Mouse (Mus musculus): ENCODE data around the gene Olfr285. TPM values are rescaled to one million over a fixed set of nuclear protein-coding genes. Genes with fewer than 3 reads are reported as not detected.

Olfr285 gene
- polyA plus RNA-seq (2015; fragmentation: Nextera tagmentation; extraction: Ambion mirVana) = not detected in 2 replicates

DNA sequence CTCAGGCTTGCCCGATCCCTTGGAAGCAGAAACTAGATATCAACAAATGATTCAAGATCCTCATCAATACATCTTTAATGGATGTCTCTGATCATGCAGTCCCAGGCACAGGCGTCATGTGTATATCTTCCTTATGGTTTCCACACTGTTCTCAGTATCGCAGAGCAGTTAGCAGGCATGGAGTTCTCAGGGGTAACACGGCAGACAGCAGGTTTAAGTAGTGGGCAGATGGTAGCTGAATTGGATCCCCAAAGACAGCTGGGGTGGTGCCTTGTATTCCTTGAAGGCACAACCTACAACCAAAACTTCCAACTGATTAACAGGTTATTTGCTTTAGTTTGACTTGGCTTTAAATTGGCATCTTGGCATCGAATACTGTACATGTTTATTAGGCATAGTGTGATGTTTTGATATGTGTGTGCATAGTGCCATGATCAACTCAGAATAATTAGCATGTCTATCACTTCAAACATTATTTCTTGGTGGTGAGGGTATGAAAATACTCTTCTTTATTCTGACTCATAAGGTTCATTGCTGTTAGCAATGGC lies at the start of gene Olfr285:
Gene Olfr285, minus strand, starts transcription at position 177 of the 548 bp plus-strand sequence.
- H3K36me3 ChIP-seq (ENCODE audit: insufficient read depth, low read length) = no peaks in the 10 kb centered on the region

GRCm38 (mm10) chr15:98340887-98341286 lies 23.7 kb upstream of the Olfr285 start, which contains the start of gene Olfr284:
TSS of gene Olfr284 (minus strand) at chr15:98340987.
- Histone ChIP-seq H3K4me2 (ENCODE audit: low read length) (no peak within 1 kb of the TSS), H3K27me3 (ENCODE audit: insufficient read depth, low read length) (no peaks in the 10 kb centered on the region), H3K27ac (no peak within 1 kb of the TSS), H3K36me3 (ENCODE audit: insufficient read depth, low read length) (no peaks in the 10 kb centered on the region), H3K4me3 (replicated peaks; ENCODE audit: low read depth, low read length) (no peak within 1 kb of the TSS), H3K9me3 (replicated peaks; ENCODE audit: low read length) (no peaks in the 10 kb centered on the region), H3K4me1 (replicated peaks; ENCODE audit: insufficient read depth, low read length) (no peaks in the 10 kb centered on the region), H3K9ac (ENCODE audit: low read depth, low read length) (no peak within 1 kb of the TSS)
- ATAC-seq (replicated peaks; ENCODE audit: low FRiP score, low read depth) = no peak
- TF ChIP-seq CTCF (IDR thresholded peaks at IDR 0.05; ENCODE audit: low read depth) = no peak
- WGBS = 47% methylated on average over 8 of the region's 8 CpGs
- DNase-seq (ENCODE audit: low spot score) = no peak

More for the DNA sequence above, at the start of gene Olfr285:
- no peak within 1 kb of the TSS for H3K9ac ChIP-seq (ENCODE audit: low read depth, low read length)
- 92% methylated on average over 5 of the region's 5 CpGs for WGBS
- H3K27ac ChIP-seq = no peak within 1 kb of the TSS
- DNase-seq (ENCODE audit: low spot score) (no peak), ATAC-seq (replicated peaks; ENCODE audit: low FRiP score, low read depth) (no peak)
- no peak for TF ChIP-seq CTCF (IDR thresholded peaks at IDR 0.05; ENCODE audit: low read depth)
- H3K27me3 ChIP-seq (ENCODE audit: insufficient read depth, low read length) = no peaks in the 10 kb centered on the region
- no peak within 1 kb of the TSS for H3K4me2 ChIP-seq (ENCODE audit: low read length)
- H3K4me1 ChIP-seq (replicated peaks; ENCODE audit: insufficient read depth, low read length) = no peaks in the 10 kb centered on the region
- H3K9me3 ChIP-seq (replicated peaks; ENCODE audit: low read length) = no peaks in the 10 kb centered on the region
- no peak within 1 kb of the TSS for H3K4me3 ChIP-seq (replicated peaks; ENCODE audit: low read depth, low read length)

- H3K36me3 ChIP-seq (ENCODE audit: insufficient read depth, low read length) = no peaks in the 10 kb centered on the region
- no peak for ATAC-seq (replicated peaks; ENCODE audit: low FRiP score, low read depth)
- no peaks in the 10 kb centered on the region for H3K9me3 ChIP-seq (replicated peaks; ENCODE audit: low read length)
- no peak overlapping the region for H3K4me2 ChIP-seq (ENCODE audit: low read length)
- no peak overlapping the region for H3K4me3 ChIP-seq (replicated peaks; ENCODE audit: low read depth, low read length)
- H3K27ac ChIP-seq = no peak overlapping the region
- no peak for TF ChIP-seq CTCF (IDR thresholded peaks at IDR 0.05; ENCODE audit: low read depth)
- H3K9ac ChIP-seq (ENCODE audit: low read depth, low read length) = no peak overlapping the region
- H3K4me1 ChIP-seq (replicated peaks; ENCODE audit: insufficient read depth, low read length) = no peaks in the 10 kb centered on the region
- 52% methylated on average over 6 of the region's 6 CpGs for WGBS
- DNase-seq (ENCODE audit: low spot score) = no peak
- no peaks in the 10 kb centered on the region for H3K27me3 ChIP-seq (ENCODE audit: insufficient read depth, low read length)
These were observed 1.4 kb downstream of the Olfr285 start for GRCm38 (mm10) chr15:98315703-98316102.

DNA sequence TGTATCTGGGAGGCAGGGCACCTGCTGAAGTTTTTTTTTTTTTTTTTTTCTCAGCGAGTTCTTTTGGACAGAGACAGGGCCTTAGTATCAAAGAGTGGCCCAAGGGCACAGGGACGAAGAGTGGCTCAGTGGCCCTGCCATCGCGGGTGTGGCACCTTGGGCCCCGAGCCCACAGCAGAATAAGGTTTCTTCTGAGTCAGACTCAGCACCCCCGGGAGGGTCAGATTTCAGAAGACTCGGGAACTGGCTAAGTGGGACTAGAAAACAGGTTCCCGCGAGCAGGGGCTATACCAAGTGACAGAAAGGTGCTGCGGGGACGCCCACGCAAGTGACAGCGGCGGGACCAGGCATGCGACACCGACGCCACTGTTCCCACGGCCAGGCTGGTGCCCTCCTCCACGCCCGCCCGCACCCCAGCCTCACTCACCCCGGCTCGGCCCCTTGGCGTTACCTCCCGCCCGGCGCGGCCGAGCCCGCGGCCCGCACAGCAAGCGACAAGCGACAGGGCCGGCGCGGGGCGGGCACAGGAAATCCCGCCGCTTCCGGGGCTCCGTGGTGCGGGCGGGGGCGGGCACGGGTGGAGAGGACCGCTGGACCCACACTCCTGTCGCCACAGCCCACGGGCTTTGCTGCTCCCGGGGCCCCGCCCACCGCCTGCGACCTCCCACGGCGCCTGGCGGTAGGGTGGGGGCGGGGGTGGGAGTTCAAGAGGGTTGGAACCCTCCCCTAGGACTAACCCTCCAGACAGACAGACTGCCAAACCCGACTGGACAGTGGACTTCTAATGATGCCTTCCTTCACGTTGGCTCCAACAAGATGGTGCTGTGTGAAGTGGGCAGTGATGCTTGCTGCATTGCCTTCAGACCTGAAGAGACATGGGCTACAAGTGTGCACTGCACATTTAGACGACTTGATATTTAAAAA lies 21.3 kb downstream of the Olfr285 start, which contains the start of gene Zfp641:
Gene Zfp641, minus strand, starts transcription at position 534 of the 924 bp plus-strand sequence.
- peak; percentile 10; the same call in 1 of the 2 replicates for ATAC-seq (replicated peaks; ENCODE audit: low FRiP score, low read depth)
- no peaks in the 10 kb centered on the region for H3K4me1 ChIP-seq (replicated peaks; ENCODE audit: insufficient read depth, low read length)
- H3K27me3 ChIP-seq (ENCODE audit: insufficient read depth, low read length) = no peaks in the 10 kb centered on the region
- peak; percentile 9 for DNase-seq (ENCODE audit: low spot score)
- H3K4me2 ChIP-seq (ENCODE audit: low read length) = peak within 1 kb of the TSS; percentile 82
- H3K4me3 ChIP-seq (replicated peaks; ENCODE audit: low read depth, low read length) = peak within 1 kb of the TSS; percentile 58
- peak within 1 kb of the TSS; percentile 62 for H3K9ac ChIP-seq (ENCODE audit: low read depth, low read length)
- H3K9me3 ChIP-seq (replicated peaks; ENCODE audit: low read length) = no peaks in the 10 kb centered on the region
- no peak for TF ChIP-seq CTCF (IDR thresholded peaks at IDR 0.05; ENCODE audit: low read depth)
- WGBS = 2% methylated on average over 54 of the region's 60 CpGs
- no peaks in the 10 kb centered on the region for H3K36me3 ChIP-seq (ENCODE audit: insufficient read depth, low read length)
- H3K27ac ChIP-seq = no peak within 1 kb of the TSS

GRCm38 (mm10) chr15:98293651-98294050 lies 23.5 kb downstream of the Olfr285 start:
- H3K4me3 ChIP-seq (replicated peaks; ENCODE audit: low read depth, low read length) = no peak overlapping the region
- H3K4me1 ChIP-seq (replicated peaks; ENCODE audit: insufficient read depth, low read length) = no peaks in the 10 kb centered on the region
- no peak overlapping the region for H3K4me2 ChIP-seq (ENCODE audit: low read length)
- WGBS = 89% methylated on average over 8 of the region's 8 CpGs
- H3K27me3 ChIP-seq (ENCODE audit: insufficient read depth, low read length) = no peaks in the 10 kb centered on the region
- no peak for TF ChIP-seq CTCF (IDR thresholded peaks at IDR 0.05; ENCODE audit: low read depth)
- no peak for ATAC-seq (replicated peaks; ENCODE audit: low FRiP score, low read depth)
- H3K27ac ChIP-seq = no peak overlapping the region
- H3K36me3 ChIP-seq (ENCODE audit: insufficient read depth, low read length) = no peaks in the 10 kb centered on the region
- no peak overlapping the region for H3K9ac ChIP-seq (ENCODE audit: low read depth, low read length)
- no peak for DNase-seq (ENCODE audit: low spot score)
- no peaks in the 10 kb centered on the region for H3K9me3 ChIP-seq (replicated peaks; ENCODE audit: low read length)

DNA sequence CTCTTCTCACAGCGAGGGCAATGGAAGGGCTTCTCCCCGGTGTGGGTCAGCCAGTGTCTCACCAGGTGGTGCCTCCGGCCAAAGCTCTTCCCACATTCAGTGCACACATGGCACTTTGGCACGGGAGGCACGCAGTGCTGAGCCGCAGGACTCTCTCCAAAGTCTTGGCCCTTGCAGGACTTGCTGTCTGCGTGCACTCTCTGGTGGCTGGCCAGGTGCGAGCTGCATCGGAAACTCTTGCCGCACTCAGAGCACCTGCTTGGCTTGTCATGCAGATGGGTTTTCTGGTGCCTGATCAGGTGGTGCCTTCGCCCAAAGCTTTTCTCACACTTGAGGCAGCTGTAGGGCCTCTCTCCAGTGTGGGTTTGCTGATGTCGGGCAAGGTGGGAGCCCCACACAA lies 28.6 kb downstream of the Olfr285 start:
- Histone ChIP-seq H3K4me1 (replicated peaks; ENCODE audit: insufficient read depth, low read length) (no peaks in the 10 kb centered on the region; the same call in 1 of the 2 replicates), H3K9ac (ENCODE audit: low read depth, low read length) (no peak overlapping the region), H3K27ac (no peak overlapping the region), H3K36me3 (ENCODE audit: insufficient read depth, low read length) (no peaks in the 10 kb centered on the region), H3K4me2 (ENCODE audit: low read length) (no peak overlapping the region), H3K9me3 (replicated peaks; ENCODE audit: low read length) (no peaks in the 10 kb centered on the region), H3K27me3 (ENCODE audit: insufficient read depth, low read length) (no peaks in the 10 kb centered on the region), H3K4me3 (replicated peaks; ENCODE audit: low read depth, low read length) (no peak overlapping the region)
- ATAC-seq (replicated peaks; ENCODE audit: low FRiP score, low read depth) (no peak), DNase-seq (ENCODE audit: low spot score) (no peak)
- WGBS = 75% methylated on average over 12 of the region's 12 CpGs
- no peak for TF ChIP-seq CTCF (IDR thresholded peaks at IDR 0.05; ENCODE audit: low read depth)
